Mouse (Mus musculus): ENCODE measurements around the gene Actrt2. TPM values are rescaled to one million over a fixed set of nuclear protein-coding genes. Genes with fewer than 3 reads are reported as not detected.
A peak's percentile ranks its signal among the peaks of the same experiment; 100 is the strongest.

Gene Actrt2
- total RNA-seq, 2 experiments from 2014 or later = not detected

DNA sequence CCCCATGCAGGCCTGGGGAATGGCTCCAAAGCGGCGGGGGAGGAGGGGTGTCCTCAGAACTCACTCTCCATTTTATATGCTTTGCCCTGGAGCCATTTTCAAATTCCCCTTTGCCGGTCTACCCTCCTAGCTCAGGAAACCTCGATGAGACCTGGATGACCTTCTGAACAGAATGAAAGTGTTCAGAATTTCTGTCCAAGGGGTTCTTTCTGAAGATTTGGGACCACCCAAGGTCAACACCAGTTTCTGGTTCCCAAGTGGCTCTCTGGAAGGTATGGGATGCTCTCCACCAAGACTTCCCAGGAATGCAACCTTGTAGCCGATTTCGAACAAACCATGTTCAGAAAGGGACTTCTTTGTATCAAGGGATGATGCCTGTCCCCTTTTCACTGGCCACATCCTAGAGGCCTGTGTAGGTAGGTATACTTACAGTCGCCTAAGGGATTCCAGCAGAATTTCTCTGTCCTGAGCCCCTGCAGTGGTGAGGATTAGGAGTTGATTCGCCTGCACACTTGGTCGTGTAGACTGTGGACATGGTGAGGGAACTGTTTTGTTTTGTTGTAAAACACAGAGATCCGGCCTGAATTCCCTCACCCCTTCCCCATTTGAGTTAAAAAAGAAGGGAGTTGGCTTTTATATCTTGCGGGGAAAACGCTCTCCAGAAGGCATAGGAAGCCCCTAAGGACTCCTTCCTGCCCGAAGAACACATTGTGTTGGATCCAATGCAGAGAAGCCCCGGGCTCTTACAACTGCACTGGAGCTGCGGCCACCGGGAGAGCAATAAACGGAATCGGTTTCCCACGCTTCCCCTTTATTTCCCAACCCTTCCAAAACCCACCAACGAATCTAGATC is 27.0 kb downstream of the Actrt2 start:
- DNase-seq = no peak
- intact Hi-C loops (cut with DNase I) = no loop called here

DNA sequence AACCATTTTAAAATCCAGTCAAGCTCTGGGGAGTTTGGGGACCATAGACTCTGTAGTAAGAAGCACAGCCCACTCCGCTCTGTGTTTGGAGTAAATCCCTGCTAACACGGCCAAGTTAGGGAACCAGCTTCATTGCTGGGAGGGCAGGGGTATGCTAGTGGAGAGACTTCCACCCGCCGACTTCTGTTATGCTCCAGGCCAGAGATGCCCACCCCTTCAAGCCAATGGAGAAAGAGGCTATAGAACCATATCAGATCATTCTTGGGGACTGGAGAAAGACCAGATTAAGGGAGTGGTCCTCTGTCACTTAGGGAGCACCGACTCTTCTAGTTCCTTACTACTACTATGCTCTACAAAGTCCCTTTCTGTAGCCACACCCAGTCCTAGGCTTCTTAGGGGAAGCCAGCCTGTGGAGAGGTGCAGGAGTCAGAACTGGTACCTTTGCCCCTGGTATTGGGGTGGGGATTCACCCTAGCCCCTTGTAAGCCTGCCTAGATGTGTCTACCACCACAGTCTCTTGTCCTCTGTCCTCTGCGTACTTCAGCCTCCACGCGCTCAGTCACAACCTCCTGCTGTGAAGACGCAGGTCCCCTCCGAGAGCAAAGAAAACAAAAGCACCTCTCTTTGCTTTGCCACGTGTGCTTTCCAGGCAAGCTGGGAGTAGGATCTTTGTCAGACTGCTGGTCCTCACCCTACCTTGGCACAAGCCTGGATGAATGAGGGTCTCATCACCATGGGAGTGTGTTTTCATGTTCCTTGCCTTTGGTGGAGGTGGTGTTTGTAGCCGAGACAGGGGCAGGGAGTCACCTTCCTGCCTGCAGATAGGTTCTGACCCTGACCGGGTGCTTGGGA is 27.9 kb downstream of the Actrt2 start:
- DNase-seq = no peak
- intact Hi-C loops (cut with DNase I) = loop anchor here (5.0 kb wide), 1 partner anchor 193 kb away; no protein-coding TSS in a partner anchor

DNA sequence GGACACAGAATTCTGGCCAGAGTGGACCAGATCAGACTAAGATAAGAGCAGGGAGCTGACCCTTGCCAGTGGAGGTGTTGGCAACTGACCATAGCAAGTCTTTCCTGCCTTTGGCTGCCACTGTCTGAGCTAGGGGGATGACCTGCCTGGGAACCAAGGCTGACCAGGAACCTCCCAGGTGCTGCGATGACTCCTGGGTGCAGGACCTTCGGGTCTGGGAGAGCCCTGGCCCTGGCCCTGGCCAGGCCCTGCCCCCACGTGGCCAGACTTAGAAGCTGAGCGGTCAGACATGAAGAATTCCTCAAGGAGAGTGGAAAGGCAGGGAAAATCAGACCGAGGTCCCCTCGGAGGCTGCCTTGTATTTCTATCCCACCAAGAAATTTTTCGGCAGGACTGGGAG is 28.5 kb downstream of the Actrt2 start:
- intact Hi-C loops (cut with DNase I) = loop anchor here (5.0 kb wide), 1 partner anchor 192 kb away; no protein-coding TSS in a partner anchor
- DNase-seq = no peak

DNA sequence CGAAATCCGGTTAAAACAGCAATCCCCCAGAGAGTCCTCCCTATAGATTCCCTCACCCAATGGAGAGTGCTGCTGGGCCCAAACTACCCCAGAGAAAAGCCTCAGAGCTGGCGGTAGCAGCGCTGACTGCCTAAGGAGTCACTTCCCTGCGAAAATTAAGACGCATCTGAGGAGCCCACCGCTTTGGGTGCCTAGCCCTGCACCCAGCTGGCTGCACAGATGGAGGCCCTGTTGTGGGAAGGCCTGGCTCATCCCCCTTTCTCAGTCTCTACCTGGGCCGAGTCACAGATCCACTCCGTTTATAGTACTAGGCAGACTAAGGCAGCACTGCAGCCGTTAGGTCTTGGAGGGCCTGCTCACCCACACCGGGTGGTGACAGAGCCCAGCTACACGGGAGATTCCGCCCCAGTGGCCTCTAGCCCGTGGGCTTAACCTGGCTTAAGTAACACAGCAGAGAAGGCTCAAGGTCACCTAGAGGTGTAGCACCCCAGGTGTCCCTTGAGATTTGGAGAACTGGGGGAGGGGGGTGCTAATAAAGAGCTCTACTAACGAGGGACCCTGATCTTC is 29.3 kb downstream of the Actrt2 start:
- intact Hi-C loops (cut with DNase I) = loop anchor here (5.0 kb wide), 1 partner anchor 191 kb away; no protein-coding TSS in a partner anchor
- no peak for DNase-seq

DNA sequence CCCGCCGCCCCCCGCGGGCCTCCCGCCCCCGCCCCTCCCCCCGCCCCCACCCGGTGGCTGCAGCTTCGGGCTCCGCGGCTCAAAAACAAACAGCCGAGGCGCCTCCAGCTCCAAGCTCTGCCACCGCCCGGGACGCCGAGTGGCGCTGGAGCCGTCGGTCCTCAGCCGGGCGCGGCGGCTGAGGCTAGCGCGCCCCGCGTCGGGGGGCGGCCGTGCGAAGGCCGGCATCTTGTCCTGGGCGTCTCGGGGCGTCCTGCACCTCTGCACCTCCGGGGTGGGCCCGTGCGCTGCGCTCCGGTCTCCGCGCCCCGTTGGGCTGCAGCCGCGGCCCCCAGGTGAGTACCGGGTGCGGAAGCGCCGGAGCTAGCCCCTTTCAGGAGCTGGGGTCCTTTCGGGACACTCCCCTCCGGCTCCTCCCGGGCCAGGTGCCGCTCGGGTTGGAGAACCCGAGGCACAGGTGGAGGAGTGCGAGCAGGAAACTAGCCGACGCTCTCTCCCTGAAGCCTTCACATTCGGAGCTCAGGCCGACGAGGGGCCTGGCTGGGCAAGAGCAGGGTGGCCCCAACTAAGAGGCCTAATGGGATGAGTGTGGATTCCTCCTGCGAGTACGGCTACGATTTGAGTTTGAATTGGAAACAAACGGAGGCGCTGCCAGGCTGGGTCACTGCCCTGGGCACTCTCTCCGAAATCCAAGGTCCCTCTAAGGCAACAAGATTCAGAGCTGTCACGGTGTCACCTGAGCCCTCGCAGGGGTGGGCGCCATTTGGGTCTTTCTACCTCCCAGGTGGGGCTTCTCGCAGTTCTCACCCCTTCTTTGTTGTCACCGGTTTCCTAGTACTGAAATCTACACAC is 30.0 kb downstream of the Actrt2 start:
- no peak for DNase-seq
- intact Hi-C loops (cut with DNase I) = loop anchor here (5.0 kb wide), 1 partner anchor 190 kb away; no protein-coding TSS in a partner anchor

DNA sequence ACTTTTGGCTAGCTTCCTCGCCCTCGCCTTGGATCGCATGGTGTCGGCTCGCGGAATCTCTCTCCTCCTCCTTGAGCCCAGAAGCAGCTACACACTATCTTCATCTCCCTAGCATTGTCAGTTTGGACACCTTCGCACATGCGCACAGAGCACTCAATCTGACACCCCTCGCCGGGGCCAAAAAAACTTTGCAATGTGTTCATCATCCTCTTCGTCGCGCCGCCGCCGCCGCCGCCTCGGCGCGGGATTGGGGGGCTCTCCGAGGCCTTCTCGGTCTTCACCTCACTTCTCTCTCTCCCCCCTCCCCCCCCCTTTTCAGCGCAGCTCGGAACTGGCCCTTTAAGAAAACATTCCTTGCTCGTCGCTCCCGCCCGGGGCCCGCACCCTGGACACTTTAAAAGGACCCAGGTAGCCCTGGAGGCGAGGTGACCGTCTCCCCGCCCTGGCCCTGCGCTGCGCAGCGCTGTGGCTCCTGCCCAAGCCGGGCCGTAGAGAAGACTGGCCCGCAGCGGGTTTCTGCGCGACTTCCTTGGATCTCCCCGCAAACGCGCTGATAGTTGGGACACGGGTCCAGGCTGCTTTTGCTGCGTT is 30.9 kb downstream of the Actrt2 start, which contains the start of gene Prdm16:
Prdm16 (minus strand) TSS at position 153 of the 591 bp plus-strand sequence.
- no peak for DNase-seq
- intact Hi-C loops (cut with DNase I) = loop anchor here (5.0 kb wide), 1 partner anchor 190 kb away; no protein-coding TSS in a partner anchor

DNA sequence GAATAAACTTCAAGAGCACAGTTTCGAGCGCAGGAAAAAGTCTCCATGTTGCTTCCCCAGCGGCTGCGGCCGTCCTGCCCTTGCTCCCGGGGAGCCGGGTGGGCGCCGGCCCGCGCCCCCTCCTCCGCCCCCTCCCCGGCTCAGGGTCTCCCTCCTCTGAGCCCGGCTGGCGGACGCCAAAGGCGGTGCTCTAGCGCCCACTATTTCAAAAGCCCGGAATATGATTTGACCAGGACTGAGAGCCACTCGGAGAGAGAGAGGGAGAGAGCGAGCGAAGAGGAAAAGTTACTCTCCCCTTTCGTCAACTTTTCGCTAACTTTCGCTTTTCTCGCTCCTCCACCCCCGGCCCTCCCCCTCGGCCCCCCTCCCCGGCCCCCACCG is 31.6 kb downstream of the Actrt2 start:
- intact Hi-C loops (cut with DNase I) = loop anchor here (5.0 kb wide), 1 partner anchor 189 kb away; no protein-coding TSS in a partner anchor
- DNase-seq = no peak

DNA sequence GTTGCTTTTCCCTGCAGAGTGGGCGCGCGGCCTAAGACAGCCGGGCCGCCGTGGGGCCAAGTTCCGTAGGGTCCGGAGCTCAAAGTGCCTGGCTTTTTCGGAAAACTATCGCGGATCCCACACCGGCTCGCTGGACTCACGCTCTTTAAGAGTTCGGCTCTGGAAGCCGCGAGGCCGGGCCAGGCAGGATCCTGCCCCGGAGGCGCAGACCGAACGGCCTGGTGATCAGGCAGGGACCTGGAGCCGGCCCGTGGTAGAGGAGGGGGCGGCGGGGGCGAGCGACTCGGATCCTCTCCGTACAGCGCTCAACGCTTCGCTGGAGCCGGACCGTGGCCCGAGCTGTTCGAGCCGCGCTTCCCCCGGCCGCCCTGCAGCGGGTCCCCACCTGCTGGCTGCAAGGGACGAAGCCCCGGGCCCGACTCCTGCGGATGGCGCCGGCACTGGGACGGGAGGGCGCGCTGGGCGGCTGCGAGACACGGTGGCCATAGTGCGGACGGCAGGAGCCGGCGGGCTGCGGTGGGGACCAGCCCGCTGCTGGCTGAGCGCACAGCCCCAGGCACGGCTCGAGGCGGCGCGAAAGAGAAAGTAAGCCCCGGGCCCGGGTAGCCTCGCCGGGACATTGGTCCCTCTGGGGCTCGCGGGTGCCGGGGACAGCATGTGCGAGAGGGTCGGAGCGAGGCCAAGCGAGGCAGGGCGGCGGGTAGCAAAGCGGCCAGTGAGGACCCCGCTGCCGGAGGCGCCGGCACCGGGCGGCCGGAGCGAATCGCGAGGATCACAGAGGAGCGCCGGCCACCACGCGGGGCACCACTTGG is 32.2 kb downstream of the Actrt2 start:
- DNase-seq = peak; percentile 14 to 46
- intact Hi-C loops (cut with DNase I) = loop anchor here (5.0 kb wide), 1 partner anchor 188 kb away; no protein-coding TSS in a partner anchor

DNA sequence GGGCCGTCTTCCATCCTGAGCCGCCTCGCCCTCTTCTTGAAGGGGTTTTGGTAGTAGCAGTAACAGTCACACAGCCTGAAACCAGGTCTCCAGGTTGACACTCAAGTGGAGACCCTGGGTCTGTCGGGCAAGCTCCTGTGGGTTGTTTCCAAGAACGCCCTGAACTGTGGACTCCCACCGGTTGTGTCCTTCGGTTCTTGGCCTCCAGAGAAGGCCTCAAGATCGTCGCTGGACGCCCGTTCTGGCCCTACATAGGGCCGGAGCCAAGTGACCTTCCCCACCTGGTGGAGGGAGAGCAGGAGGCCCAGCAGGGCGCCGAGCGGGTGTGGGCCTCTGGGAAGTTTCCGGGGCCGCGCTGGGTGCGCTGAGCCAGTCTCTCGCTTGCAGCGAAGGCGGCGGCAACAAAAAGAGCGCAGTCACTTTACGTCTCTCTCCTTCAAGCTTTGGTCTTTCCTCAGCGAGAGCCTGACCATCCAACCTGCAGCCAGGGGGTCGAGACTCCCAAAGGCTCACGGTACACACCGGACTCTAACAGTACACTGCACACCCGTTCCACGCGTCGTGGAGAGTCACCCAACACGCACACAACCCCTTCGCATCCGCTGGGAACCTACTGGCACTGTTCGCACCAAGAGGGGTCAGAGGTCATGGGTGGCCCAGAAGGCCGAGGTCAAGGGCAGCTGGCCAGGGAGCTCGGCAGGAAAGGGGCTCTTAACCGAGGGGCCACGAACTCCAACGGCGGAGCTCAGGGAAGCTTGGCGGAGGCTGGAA is 33.0 kb downstream of the Actrt2 start:
- DNase-seq = no peak
- intact Hi-C loops (cut with DNase I) = loop anchor here (5.0 kb wide), 1 partner anchor 187 kb away; no protein-coding TSS in a partner anchor

DNA sequence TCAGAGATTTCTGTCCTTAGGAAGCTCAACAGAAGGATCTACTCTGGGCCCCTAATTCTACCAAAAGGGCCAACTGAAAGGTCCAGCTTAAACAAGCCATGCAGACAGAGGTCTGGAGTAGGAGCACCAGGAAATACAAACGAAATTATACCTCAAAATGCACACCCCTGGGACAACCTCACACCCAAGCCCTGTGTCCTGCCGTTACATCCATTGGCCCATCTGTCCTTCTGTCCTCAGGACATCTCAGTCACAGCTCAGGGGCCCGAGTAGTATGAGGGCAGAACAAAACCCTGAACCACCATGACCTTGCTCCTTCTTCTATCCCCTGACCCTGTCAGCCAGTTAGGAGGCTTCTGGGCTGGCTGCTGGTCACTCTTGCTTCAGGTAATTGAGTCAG is 33.7 kb downstream of the Actrt2 start:
- no peak for DNase-seq
- intact Hi-C loops (cut with DNase I) = no loop called here

DNA sequence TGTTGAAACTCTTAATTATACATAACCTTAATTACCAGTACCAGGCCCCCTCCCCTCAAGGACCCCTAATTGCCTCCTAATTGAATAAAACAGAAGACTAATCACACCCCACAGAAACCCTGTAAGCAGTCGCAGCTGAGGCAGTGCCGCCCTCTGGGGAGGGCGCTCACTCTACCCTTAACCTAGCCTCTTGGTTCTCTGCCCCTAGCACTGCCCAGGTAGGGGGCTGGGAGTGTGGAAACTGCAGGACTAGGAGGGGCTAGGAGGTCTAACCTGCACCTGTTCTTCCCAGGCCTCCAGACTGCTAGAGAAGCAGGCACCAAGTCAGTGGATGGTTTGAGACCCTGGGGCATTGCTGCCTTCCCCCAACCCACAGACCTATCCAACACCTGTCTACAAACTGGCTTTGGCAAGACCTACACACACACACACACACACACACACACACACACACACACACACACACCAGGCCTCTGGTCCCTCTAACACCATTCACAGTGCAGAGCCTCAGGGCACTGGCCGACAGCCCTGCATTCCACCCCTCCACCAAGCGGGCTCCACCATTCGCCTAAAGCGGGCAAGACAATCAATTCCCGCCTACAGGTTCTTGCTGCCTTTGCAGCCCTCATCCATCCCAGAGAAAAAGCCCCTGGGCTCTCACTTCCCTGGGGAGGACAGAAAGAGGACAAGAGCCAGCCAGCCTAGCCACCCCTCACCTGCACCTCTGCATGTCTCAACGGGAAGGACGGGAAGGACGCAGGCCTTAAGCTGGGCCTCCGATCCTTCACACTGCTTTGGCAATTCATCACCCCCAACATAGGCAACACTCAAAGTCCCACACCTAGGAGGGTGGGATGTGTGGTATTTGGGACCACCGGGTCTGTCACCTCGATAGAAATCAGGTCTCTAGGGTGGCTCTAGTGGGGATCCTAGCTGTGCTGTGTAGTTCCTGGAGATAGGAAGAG is 34.6 kb downstream of the Actrt2 start:
- no peak for DNase-seq
- intact Hi-C loops (cut with DNase I) = no loop called here

DNA sequence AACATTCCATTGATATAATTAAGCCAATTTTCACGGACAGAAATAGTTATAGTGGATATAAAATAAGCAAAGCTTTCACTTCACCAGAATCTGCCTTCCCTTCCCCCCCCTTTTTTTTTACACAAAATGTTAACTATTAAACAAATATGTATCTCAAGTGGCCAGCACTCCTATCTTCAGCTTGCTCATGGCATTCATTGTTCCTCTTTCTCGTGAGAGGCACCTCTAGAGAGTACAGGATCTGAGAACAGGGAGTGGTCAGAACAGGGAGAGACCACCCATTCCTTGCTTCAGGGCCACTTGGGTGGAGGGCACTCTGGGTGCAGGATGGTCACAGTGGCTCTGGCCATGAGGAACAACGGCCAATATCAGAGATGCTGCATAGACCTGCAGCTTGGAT is 36.9 kb downstream of the Actrt2 start:
- no peak for DNase-seq
- intact Hi-C loops (cut with DNase I) = no loop called here

DNA sequence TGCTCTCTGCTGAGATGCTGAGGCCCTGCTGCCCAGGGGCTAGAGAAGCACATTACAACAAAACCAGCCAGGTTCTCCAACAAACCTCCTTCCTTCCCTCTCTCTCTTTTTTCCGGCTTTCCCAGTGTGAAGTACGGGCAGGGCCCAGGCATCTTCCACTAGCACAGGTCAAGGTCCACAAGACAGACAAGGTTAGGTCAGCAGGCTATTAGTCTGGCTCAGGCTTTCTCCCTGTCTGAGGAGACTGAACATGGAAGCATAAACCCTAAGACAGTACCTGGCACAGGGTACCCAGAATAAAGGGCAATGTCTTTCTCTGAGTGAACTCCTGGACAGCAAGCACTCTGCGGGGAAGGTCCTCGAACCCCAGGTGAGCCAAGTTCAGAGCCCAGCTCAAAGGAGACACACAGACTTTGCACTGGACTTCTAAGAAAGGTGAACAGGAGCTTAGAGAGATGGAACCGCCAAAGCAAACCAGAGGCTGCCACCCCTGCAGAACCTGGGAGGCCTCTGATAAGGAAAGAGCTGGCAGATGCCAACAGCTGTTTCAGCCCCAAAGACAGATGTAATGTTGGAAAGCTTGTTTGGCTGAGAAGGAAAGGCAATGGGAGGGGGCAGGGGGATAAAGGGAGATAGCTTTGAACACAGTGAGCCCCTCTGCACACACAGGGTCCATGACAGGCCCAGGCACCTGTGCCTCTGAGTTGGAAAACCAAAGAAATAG is 40.1 kb downstream of the Actrt2 start:
- no peak for DNase-seq
- intact Hi-C loops (cut with DNase I) = no loop called here

DNA sequence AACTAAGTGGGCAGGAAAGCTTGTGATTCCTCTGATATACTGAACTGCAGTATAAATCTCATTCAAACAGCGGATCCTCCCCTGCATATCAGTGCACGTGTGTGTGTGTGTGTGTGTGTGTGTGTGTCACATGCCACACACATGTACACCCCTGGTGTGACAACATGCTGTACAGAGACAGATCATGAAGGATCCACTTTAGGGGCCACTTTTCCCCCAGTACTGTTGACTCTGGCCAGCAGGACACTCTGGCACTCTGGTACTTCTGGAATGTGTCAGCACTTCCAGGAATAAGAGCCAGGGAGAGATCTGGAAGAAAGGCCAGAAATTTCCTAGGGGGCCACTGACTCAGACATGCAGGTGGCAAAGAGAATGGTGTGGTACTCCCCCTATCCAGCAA is 41.4 kb downstream of the Actrt2 start:
- intact Hi-C loops (cut with DNase I) = no loop called here
- no peak for DNase-seq

DNA sequence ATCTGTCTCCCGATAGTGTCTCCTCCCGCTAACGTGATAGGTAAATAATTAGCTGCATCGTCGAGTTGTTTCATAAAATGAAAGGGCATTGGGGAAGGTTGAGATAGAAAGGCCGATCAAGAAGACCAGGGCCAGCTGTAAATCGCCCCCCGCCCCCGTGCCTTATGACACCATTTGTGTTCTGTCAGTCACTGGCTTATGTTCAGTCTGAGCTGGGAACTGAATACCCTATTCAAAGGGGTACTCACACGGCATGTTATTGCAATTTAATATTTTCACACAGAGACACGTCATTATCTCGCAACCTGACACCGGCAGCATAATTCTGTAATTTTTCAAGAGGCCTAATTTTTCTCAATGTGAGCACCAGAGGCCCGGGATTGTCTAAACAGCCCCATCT is 42.0 kb downstream of the Actrt2 start:
- DNase-seq = no peak
- intact Hi-C loops (cut with DNase I) = no loop called here

DNA sequence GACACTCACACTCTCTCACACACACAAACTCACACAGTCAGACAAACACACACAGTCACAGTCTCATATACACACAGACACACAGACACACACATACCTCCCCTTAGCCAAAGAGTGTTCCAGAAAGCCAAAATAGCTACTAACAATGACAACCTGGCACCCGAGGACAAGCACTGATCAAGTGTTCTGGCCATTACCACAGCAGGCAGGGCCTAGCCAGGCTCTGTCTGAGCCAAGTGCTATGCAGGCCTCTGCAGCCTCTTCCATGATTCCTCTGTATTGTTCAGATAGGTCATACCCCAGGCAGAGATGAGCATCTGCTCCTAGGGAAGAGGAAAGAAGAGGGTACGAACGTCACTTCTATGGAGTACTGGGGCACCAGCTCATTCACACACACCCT is 44.4 kb downstream of the Actrt2 start:
- intact Hi-C loops (cut with DNase I) = no loop called here
- no peak for DNase-seq
